Mouse (Mus musculus): ENCODE measurements around the gene Aacs.
"Not testable (repeated sequence)": the region's sequence is repeated elsewhere in the genome, so short reads cannot be mapped to it uniquely, and the experiment has no call there.

Gene Aacs

DNA sequence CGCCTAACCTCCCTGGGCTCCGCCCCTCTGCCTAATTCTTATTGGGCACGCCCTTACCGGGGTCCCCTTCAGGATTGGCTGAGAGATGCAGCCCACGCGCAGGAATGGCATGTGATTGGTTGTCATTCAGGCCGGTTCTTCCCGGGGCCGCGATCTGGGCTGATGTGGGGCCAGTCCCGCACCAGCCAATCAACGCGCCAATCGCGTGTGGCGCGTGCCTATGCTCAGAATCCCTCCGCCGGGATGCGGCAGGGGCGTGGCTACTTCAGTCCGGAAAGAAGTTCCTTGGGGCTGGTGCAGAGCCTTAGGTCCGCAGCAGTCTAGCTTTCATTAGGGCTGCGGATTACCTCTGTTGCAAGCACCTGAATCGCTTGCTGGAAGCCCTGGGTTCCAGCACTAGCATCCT is 9.9 kb upstream of the Aacs start:
- peak; percentile 98 for DNase-seq (ENCODE audit: low spot score)

- DNase-seq (ENCODE audit: low spot score): no peak
Observed at GRCm38 (mm10) chr5:125466483-125466882, 9.1 kb upstream of the Aacs start.

GRCm38 (mm10) chr5:125467261-125467660 is 8.4 kb upstream of the Aacs start:
- peak; percentile 60 for DNase-seq (ENCODE audit: low spot score)

DNA sequence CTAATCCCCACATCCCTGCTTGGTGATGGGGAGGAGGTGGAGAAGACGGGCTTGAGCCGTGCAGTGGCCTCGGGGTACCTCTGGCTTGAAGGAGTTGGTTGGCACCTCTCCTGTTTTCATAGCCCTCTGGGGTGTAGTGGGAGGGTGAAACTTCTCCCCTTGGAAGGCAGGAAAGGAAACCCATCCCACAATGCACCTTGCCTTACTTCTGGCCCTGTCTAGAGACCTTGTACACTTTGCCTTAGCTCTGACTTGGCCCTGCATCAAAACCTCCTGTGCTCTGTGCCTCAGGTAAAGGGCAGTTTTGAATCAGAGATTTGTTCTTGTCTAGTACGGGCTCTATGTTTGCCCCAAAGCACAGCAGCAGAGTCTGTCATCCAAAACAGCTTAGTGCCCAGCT is 4.9 kb upstream of the Aacs start:
- no peak for DNase-seq (ENCODE audit: low spot score)

GRCm38 (mm10) chr5:125472796-125473475 is 2.7 kb upstream of the Aacs start:
- DNase-seq (ENCODE audit: low spot score): no peak

DNA sequence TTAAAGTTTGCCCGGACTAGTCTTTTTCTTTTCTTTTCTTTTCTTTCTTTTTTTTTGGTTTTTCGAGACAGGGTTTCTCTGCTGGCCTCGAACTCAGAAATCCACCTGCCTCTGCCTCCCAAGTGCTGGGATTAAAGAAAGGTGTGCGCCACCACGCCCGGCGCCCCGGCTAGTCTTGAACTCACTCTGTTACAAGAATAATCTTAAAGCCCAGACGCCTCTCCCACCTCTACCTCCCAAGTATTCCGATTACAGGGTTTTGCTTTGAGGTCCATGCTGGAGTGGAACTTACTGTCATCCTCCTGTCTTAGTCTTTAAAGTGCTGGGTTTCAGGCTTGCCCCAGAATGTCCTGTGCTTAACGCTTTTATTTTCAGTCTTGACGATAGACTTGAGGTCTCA is 584 bp upstream of the Aacs start:
- no peak for DNase-seq (ENCODE audit: low spot score)

- peak; percentile 38 for DNase-seq (ENCODE audit: low spot score)
Observed at GRCm38 (mm10) chr5:125476286-125476625, 642 bp downstream of the Aacs start.

GRCm38 (mm10) chr5:125476799-125477198 is 1.2 kb downstream of the Aacs start:
- DNase-seq (ENCODE audit: low spot score): no peak

DNA sequence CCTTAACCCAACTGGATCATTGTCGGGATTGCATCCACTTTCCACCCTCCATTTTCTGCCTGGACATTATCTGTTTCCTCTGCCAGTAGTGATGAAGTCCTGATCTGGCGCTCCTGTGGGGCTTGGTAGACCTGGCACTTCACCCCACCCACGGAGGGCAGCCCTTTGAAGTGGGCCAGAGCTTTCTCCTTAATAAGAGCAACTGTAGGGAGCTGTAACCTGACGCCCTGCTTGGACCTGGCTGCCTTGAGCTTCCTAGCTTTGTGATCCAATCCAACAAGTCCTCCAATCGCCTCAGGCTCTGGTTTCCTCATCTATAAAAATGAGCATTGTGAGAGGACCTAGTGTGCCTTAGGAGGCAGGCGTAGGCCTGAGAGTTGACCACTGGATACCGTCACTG is 1.9 kb downstream of the Aacs start:
- DNase-seq (ENCODE audit: low spot score): no peak

GRCm38 (mm10) chr5:125478037-125478436 is 2.4 kb downstream of the Aacs start:
- DNase-seq (ENCODE audit: low spot score): no peak

- DNase-seq (ENCODE audit: low spot score): no peak
Observed at GRCm38 (mm10) chr5:125479376-125479775, 3.8 kb downstream of the Aacs start.

GRCm38 (mm10) chr5:125480434-125481231 is 5.0 kb downstream of the Aacs start:
- DNase-seq (ENCODE audit: low spot score): no peak

- no peak for DNase-seq (ENCODE audit: low spot score)
Observed at GRCm38 (mm10) chr5:125482474-125482873, 6.9 kb downstream of the Aacs start.

GRCm38 (mm10) chr5:125483712-125484611 is 8.3 kb downstream of the Aacs start:
- DNase-seq (ENCODE audit: low spot score): no peak

- peak; percentile 85 for DNase-seq (ENCODE audit: low spot score)
Observed at GRCm38 (mm10) chr5:125485031-125485778, 9.6 kb downstream of the Aacs start.

GRCm38 (mm10) chr5:125486088-125486487 is 10.5 kb downstream of the Aacs start:
- DNase-seq (ENCODE audit: low spot score): peak; percentile 44

DNA sequence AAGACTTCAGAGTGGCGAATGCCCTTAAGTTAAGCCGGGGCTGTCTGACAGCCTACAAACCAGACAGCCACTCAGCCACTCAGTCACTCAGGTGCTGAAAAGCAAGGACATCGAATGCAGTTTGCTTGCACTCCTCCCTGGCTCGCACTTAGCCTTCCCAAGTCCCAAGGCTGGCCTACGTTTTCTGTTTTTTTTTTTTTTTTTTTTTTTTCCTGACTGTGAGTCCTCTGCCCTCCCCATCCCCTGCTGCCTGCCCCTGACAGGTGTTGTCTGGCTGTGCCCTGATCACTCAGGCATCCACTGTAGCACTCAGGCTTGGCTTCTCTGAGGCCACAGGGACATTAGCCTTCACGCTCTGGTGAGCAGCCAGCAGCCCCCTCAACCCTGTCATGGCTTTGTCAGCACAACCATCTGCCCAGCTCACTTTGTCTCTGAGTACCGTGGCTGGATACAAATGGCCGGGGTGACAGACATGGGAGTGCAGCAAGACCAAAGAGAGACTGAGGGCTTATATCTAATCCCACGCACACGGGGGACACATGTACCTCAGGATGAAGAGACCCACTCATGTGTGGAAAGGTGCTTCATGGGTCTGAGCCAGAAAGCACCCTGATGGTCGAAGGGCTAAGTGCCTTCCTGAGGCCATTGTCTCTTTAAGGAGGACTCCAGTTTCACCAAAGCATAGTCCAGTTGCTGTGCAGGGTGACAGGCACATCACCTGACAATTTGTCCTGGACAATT is 11.9 kb downstream of the Aacs start:
- no peak for DNase-seq (ENCODE audit: low spot score)

DNA sequence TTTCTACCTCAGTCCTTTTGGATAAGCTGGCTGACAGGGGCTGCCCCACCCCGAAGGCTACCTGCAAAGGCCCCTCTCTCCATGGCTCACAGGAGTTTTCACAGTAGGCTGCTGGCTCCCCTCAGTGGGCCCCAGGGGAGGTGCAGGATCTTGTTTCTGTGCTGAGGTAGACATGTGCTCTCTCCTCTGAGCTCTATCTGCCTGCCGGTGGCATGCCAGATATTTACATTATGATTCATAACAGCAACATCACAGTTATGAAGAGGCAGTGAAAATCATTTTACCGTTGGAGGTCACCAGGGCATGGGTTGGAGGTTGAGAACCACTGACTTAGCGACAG is 12.5 kb downstream of the Aacs start:
- DNase-seq (ENCODE audit: low spot score): no peak

DNA sequence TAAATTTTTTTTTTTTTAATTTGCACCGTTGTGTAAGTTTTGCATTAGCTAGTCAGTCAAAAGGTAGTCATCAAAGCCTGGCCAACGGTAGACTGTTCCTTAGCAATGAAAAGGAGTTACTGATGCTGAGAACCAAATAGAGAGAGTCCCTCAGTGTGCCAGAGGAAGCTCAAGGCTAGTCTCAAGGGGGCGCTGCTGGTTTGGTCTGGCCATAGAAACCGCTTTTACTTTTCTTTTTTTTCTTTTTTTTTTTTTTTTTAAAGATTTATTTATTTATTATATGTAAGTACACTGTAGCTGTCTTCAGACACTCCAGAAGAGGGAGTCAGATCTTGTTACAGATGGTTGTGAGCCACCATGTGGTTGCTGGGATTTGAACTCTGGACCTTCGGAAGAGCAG is 13.3 kb downstream of the Aacs start:
- DNase-seq (ENCODE audit: low spot score): not testable (repeated sequence)

- DNase-seq (ENCODE audit: low spot score): no peak
Observed at GRCm38 (mm10) chr5:125491107-125491506, 15.5 kb downstream of the Aacs start.

- DNase-seq (ENCODE audit: low spot score): no peak
Observed at GRCm38 (mm10) chr5:125492379-125493092, 16.9 kb downstream of the Aacs start.

All from adipocyte (in vitro differentiated cells).